Mouse (Mus musculus) subcutaneous adipose tissue, adult 2 months (tissue): ENCODE results near the gene Esp15. TPM values are rescaled to one million over a fixed set of nuclear protein-coding genes. Genes with fewer than 3 reads are reported as not detected.

Experiments
- polyA plus RNA-seq: library from polyadenylated mRNA; depleted of rRNA; stranded (reverse); fragments of >200 nt; gene quantifications from 2 replicates; pipeline ENCODE4 v1.2.3, GENCODE M21; 2012; ENCODE audit warnings: low replicate concordance; rRNA removed

Gene Esp15
- not detected in 2 replicates for polyA plus RNA-seq

GRCm38 (mm10) chr17:39640654-39641053, at the start of gene Esp15:
Esp15 (plus strand) TSS chr17:39640954.

Other genes starting within 250 kb of the Esp15 start
- gene Esp18, start 234.6 kb upstream of the Esp15 start, polyA plus RNA-seq, result not detected in 2 replicates
- gene Esp16, start 104.8 kb upstream of the Esp15 start, polyA plus RNA-seq, result not detected in 2 replicates